Mouse (Mus musculus) myocyte (in vitro differentiated cells): ENCODE measurements around the gene Ddx50. TPM values are rescaled to one million over a fixed set of nuclear protein-coding genes. Genes with fewer than 3 reads are reported as not detected.

Experiments used
- H3K27me3 ChIP-seq: one replicate; pipeline ENCODE4 v1.6.1; 2011; ENCODE audit not compliant: control insufficient read depth, insufficient read depth, insufficient read length
- H3K36me3 ChIP-seq: one replicate; pipeline ENCODE4 v1.6.1; 2011; ENCODE audit not compliant: control insufficient read depth, insufficient read depth
- H3K4me2 ChIP-seq: one replicate; pipeline ENCODE4 v1.6.1; 2011; ENCODE audit warnings: low read depth, control low read depth
- H3K4me3 ChIP-seq: one replicate; pipeline ENCODE4 v1.5.1; 2011; ENCODE audit warnings: mild to moderate bottlenecking, control low read depth, moderate library complexity
- H3K79me2 ChIP-seq: one replicate; pipeline ENCODE4 v1.6.1; 2011; ENCODE audit not compliant: control insufficient read depth, insufficient read depth
- H3ac ChIP-seq: one replicate; pipeline ENCODE4 v1.6.1; 2011; ENCODE audit not compliant: control insufficient read depth, insufficient read length
- CEBPB ChIP-seq: IDR thresholded peaks from 2 replicates; pipeline ENCODE4 v1.6.1; 2011; ENCODE audit warnings: mild to moderate bottlenecking, moderate library complexity; ENCODE audit not compliant: poor library complexity, insufficient read depth, severe bottlenecking
- E2F4 ChIP-seq: IDR thresholded peaks from one replicate; pipeline ENCODE4 v1.6.1; 2011; ENCODE audit warnings: mild to moderate bottlenecking, control low read depth, moderate library complexity; ENCODE audit not compliant: insufficient read depth
- MAX ChIP-seq: IDR thresholded peaks from one replicate; pipeline ENCODE4 v1.6.1; 2011; ENCODE audit warnings: low read depth, mild to moderate bottlenecking, control low read depth
- MYOD1 ChIP-seq, 3 experiments: IDR thresholded peaks; one replicate each; pipeline ENCODE4 v1.6.1; 2011; ENCODE audit warnings: control low read depth in 2 of 3, low read depth in 2 of 3, mild to moderate bottlenecking in 2 of 3, moderate library complexity in 1 of 3; ENCODE audit not compliant: insufficient read length in 2 of 3, control insufficient read depth in 1 of 3
- MYOG ChIP-seq, 3 experiments: IDR thresholded peaks; one replicate each; pipeline ENCODE4 v1.6.1; 2011; ENCODE audit warnings: control low read depth in 2 of 3, low read depth in 2 of 3, mild to moderate bottlenecking in 2 of 3; ENCODE audit not compliant: insufficient read length in 2 of 3, control insufficient read depth in 1 of 3, insufficient read depth in 1 of 3
- POLR2A ChIP-seq: IDR thresholded peaks from one replicate; pipeline ENCODE4 v1.6.1; 2011; ENCODE audit warnings: low read depth, mild to moderate bottlenecking, control low read depth, moderate library complexity; ENCODE audit not compliant: insufficient read length
- POLR2AphosphoS2 ChIP-seq: IDR thresholded peaks from one replicate; pipeline ENCODE4 v1.6.1; 2011; ENCODE audit warnings: low read depth, control low read depth; ENCODE audit not compliant: insufficient read length
- REST ChIP-seq: IDR thresholded peaks from one replicate; pipeline ENCODE4 v1.6.1; 2011; ENCODE audit warnings: mild to moderate bottlenecking, control low read depth, moderate library complexity; ENCODE audit not compliant: insufficient read depth, insufficient read length
- SRF ChIP-seq: IDR thresholded peaks from one replicate; pipeline ENCODE4 v1.6.1; 2011; ENCODE audit warnings: low read depth; ENCODE audit not compliant: control insufficient read depth, insufficient read length
- TCF12 ChIP-seq: IDR thresholded peaks from one replicate; pipeline ENCODE4 v1.6.1; 2011; ENCODE audit warnings: mild to moderate bottlenecking, control low read depth; ENCODE audit not compliant: poor library complexity, insufficient read depth, severe bottlenecking
- TCF3 ChIP-seq: IDR thresholded peaks from one replicate; pipeline ENCODE4 v1.6.1; 2011; ENCODE audit warnings: low read depth, control low read depth; ENCODE audit not compliant: insufficient read length
- USF1 ChIP-seq: IDR thresholded peaks from one replicate; pipeline ENCODE4 v1.6.1; 2011; ENCODE audit warnings: low read depth, mild to moderate bottlenecking, control low read depth, moderate library complexity
- polyA plus RNA-seq: library from polyadenylated mRNA; unstranded; fragments of >200 nt; fragmentation: generic; extraction: Trizol; gene quantifications from one replicate; pipeline ENCODE4 v1.2.1, GENCODE M21; 2012; ENCODE audit warnings: missing spikeins

Gene Ddx50
- 20.0 TPM for polyA plus RNA-seq

DNA sequence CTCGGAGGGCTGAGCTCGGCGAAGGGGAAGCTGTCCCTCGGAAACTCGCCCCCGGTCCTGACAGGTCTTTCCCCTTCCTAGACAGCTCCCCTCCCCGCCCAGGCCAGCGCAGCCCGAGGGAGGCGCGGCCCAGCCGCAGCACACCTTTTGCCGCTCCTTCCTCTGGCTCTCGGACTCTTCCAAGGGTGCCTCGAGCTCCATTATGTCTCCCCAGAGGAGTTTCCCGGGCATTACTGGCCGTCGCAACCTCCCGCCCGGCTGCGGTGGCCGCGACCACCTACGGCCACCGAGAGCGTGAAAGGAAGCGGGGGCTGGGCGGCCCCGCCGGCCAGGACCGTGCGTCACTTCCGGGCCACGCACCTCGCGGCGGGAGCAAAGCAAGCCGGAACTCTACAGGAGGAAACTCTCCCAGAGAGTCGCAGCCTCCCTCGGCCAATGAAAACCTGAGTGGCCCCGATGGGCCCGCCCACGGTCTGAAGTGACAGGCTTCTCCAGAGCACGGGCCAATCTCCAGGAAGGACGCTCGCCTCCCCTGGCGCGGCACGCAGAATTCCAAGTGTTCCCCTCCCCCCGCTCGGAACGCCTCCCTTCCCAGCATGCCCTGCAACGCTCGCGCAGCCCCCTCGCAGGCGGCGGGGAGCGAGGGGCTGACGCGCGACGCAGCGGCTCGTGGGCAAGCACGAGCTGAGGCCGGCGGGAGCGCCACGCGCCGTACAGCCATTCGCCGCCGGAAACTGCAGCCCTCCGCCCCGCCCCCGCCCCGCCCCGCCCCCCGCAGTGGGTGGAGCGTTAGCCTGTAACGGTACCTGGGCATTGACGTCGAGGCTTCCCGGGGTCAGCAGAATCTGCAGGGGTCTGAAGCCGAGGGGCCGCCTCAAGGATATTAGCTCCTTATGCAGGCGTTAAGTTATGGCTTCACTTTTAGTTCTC lies at the start of gene Ddx50:
TSS of gene Ddx50 (minus strand) at position 338 of the 930 bp plus-strand sequence.
- H3K4me2 ChIP-seq: peak within 1 kb of the TSS; percentile 95
- peak; percentile 84 for TF ChIP-seq POLR2A
- peak in 2 of 3 experiments; percentile 26 to 43 for TF ChIP-seq MYOG (IDR thresholded peaks at IDR 0.05; ENCODE audit: control insufficient read depth in 1 of 3, insufficient read depth in 1 of 3, insufficient read length in 2 of 3, low read depth in 2 of 3)
- peak; percentile 1 for TF ChIP-seq TCF3
- TF ChIP-seq SRF: peak; percentile 21
- TF ChIP-seq REST: no peak
- TF ChIP-seq CEBPB: no peak
- peak; percentile 81 for TF ChIP-seq POLR2AphosphoS2
- TF ChIP-seq MYOD1 (IDR thresholded peaks at IDR 0.05; ENCODE audit: control insufficient read depth in 1 of 3, insufficient read length in 2 of 3, low read depth in 2 of 3): peak in 1 of 3 experiments; percentile 39
- H3K36me3 ChIP-seq: peaks cover 9% of the 10 kb centered on the region
- H3K4me3 ChIP-seq: peak within 1 kb of the TSS; percentile 90
- peaks cover 46% of the 10 kb centered on the region for H3K79me2 ChIP-seq
- peak within 1 kb of the TSS; percentile 75 for H3ac ChIP-seq
- H3K27me3 ChIP-seq: no peaks in the 10 kb centered on the region

DNA sequence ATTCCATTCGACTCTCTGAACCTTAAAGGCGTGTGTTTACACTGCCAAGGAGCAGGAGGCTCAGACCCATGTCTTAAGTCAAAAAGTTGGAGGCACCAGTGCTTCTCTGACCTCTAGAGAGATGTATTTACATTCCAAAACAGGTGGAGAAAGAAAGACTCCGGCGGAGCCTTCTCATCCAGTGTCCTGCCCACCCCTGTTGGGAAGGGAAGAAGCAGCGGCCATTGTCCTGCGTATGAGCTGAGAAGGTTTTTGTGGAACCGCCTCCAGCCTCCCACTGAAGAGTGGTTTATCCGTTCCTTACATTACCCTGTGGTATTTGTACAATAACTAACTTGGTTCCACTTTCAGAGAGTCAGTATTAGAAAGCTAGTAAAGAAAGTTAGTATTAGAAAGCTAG lies 41.8 kb upstream of the Ddx50 start:
- peaks cover 14% of the 10 kb centered on the region for H3K27me3 ChIP-seq
- no peaks in the 10 kb centered on the region for H3K79me2 ChIP-seq
- H3K4me3 ChIP-seq: no peak overlapping the region
- no peak overlapping the region for H3K4me2 ChIP-seq
- no peak for TF ChIP-seq USF1
- no peak for TF ChIP-seq MYOD1 (IDR thresholded peaks at IDR 0.05; ENCODE audit: control insufficient read depth in 1 of 3, insufficient read length in 2 of 3, low read depth in 2 of 3)
- TF ChIP-seq TCF3: no peak
- TF ChIP-seq POLR2AphosphoS2: no peak
- TF ChIP-seq TCF12: no peak
- no peak for TF ChIP-seq REST
- no peaks in the 10 kb centered on the region for H3K36me3 ChIP-seq
- H3ac ChIP-seq: no peak overlapping the region

DNA sequence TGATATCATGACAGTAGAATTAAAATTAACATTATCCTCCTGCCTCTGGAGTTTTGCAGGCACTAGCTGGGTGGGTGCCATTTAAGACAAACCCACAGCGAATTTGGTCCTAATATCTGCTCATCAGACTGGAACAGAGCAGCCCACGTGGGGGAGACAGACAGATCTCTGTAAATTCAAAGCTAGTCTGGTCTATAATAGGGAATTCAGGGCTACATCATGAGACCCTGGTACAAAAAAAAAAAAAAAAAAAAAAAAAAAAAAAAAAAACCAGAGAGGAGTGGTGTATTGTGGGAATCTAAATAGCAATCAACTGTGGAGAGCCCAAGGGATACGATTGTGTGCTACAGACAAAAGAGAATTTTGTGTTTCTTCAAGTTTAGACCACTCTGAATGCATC lies 41.2 kb upstream of the Ddx50 start:
- Histone ChIP-seq H3K27me3 (peaks cover 14% of the 10 kb centered on the region), H3K4me2 (no peak overlapping the region), H3K4me3 (no peak overlapping the region), H3K79me2 (no peaks in the 10 kb centered on the region), H3ac (no peak overlapping the region), H3K36me3 (no peaks in the 10 kb centered on the region)
- TF ChIP-seq POLR2A (no peak), MAX (no peak), TCF3 (no peak), MYOG (IDR thresholded peaks at IDR 0.05; ENCODE audit: control insufficient read depth in 1 of 3, insufficient read depth in 1 of 3, insufficient read length in 2 of 3, low read depth in 2 of 3) (no peak), CEBPB (no peak), TCF12 (no peak), REST (no peak), SRF (no peak), E2F4 (no peak), USF1 (no peak), MYOD1 (IDR thresholded peaks at IDR 0.05; ENCODE audit: control insufficient read depth in 1 of 3, insufficient read length in 2 of 3, low read depth in 2 of 3) (no peak)

DNA sequence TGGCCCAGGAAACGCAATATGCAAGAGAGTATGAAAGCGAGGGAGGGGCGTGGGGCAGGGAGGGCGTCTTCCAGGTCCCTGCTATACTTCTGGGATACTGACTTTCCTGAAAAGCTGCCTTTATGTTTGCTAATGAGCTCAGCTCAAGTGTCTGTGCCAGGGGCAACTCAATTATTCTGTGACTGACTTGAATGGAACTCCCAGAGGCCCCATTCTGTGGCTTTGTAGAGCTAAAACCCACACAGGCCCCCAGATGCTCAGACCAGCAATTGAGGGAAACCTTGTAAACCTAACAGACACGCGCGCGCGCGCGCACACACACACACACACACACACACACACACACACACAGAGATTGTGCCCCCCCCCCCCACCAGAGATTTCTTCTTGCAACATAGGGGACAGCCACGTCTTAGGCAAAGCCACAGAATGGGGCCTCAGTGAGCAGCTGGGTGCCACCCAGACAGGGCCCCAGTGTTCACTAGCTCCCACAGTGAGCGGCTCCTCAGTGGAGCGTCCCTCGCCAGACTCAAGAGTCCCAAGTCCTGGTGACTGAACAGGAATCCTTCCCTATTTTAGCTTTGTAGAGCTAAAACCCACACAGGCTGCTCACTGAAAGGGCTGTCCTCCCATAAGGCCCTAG lies 36.1 kb upstream of the Ddx50 start:
- Histone ChIP-seq H3K79me2 (no peaks in the 10 kb centered on the region), H3K4me2 (no peak overlapping the region), H3ac (no peak overlapping the region), H3K27me3 (peaks cover 11% of the 10 kb centered on the region), H3K4me3 (no peak overlapping the region), H3K36me3 (no peaks in the 10 kb centered on the region)
- no peak for TF ChIP-seq CEBPB
- no peak for TF ChIP-seq E2F4
- no peak for TF ChIP-seq MYOG (IDR thresholded peaks at IDR 0.05; ENCODE audit: control insufficient read depth in 1 of 3, insufficient read depth in 1 of 3, insufficient read length in 2 of 3, low read depth in 2 of 3)
- no peak for TF ChIP-seq REST
- TF ChIP-seq TCF3: no peak
- TF ChIP-seq TCF12: no peak
- no peak for TF ChIP-seq POLR2A
- no peak for TF ChIP-seq POLR2AphosphoS2
- TF ChIP-seq MAX: no peak
- TF ChIP-seq MYOD1 (IDR thresholded peaks at IDR 0.05; ENCODE audit: control insufficient read depth in 1 of 3, insufficient read length in 2 of 3, low read depth in 2 of 3): no peak
